Mouse (Mus musculus) forebrain, embryonic 11.5 days (tissue): ENCODE data around the gene Ccdc157. TPM values are rescaled to one million over a fixed set of nuclear protein-coding genes. Genes with fewer than 3 reads are reported as not detected.

ENCODE experiments used
- ATAC-seq: fragments of 200-750 bp; cut with Nextera tagmentation; replicated peaks from 2 replicates; pipeline ENCODE4 v1.8.0; 2017; ENCODE audit warnings: moderate TSS enrichment; ENCODE audit not compliant: low FRiP score
- DNase-seq: peaks from one replicate; pipeline ENCODE4 v3.0.0-alpha.2; 2017; ENCODE audit warnings: low spot score
- H3K27ac ChIP-seq: fragments of 300-500 bp; sonication (generic); 2 replicates; pipeline ENCODE4 v1.5.1; 2014; ENCODE audit warnings: low read depth, low read length
- H3K27me3 ChIP-seq: fragments of 300-500 bp; sonication (generic); 2 replicates; pipeline ENCODE4 v1.6.1; 2014; ENCODE audit warnings: mild to moderate bottlenecking, low read length, mixed read lengths; ENCODE audit not compliant: control insufficient read depth, insufficient read depth
- H3K36me3 ChIP-seq: fragments of 300-500 bp; sonication (generic); 2 replicates; pipeline ENCODE4 v1.6.1; 2014; ENCODE audit warnings: mild to moderate bottlenecking, low read length, moderate library complexity, mixed read lengths; ENCODE audit not compliant: control insufficient read depth, insufficient read depth
- H3K4me1 ChIP-seq: fragments of 300-500 bp; sonication (generic); replicated peaks from 2 replicates; pipeline ENCODE4 v1.6.1; 2014; ENCODE audit warnings: low read length, mixed read lengths; ENCODE audit not compliant: control insufficient read depth, insufficient read depth
- H3K4me2 ChIP-seq: fragments of 300-500 bp; sonication (generic); 2 replicates; pipeline ENCODE4 v1.6.1; 2014; ENCODE audit warnings: low read depth, mild to moderate bottlenecking, low read length, moderate library complexity, mixed read lengths; ENCODE audit not compliant: severe bottlenecking
- H3K4me3 ChIP-seq: fragments of 300-500 bp; sonication (generic); 2 replicates; pipeline ENCODE4 v1.5.1; 2014; ENCODE audit warnings: low read depth, low read length
- H3K9ac ChIP-seq: fragments of 300-500 bp; sonication (generic); 2 replicates; pipeline ENCODE4 v1.6.1; 2014; ENCODE audit warnings: low read length
- H3K9me3 ChIP-seq: fragments of 300-500 bp; sonication (generic); 2 replicates; pipeline ENCODE4 v1.6.1; 2016; ENCODE audit warnings: low read length, mixed read lengths; ENCODE audit not compliant: control insufficient read depth
- WGBS: fragments of 180-500 bp; shearing (Covaris S2); extraction: QIAGEN DNeasy Blood & Tissue Kit; methylation state at CpG from one replicate; pipeline ENCODE4 v1.1.7; 2014; 5-methylcytosine and 5-hydroxymethylcytosine counted together
- polyA plus RNA-seq: library from polyadenylated mRNA; unstranded; fragments of >200 nt; fragmentation: Nextera tagmentation; extraction: Ambion mirVana; gene quantifications from 2 replicates; pipeline ENCODE4 v1.2.1, GENCODE M21; 2014

The Ccdc157 gene
- 5.3 and 5.9 TPM in 2 replicates for polyA plus RNA-seq

GRCm38 (mm10) chr11:4159808-4160708 is at the start of gene Ccdc157, which contains the start of gene Sf3a1:
Gene Ccdc157 (minus strand): TSS chr11:4160293.
Gene Sf3a1 (plus strand): TSS chr11:4160350.
- Histone ChIP-seq H3K4me2 (peak within 1 kb of the TSS; percentile 65), H3K36me3 (peaks cover 3% of the 10 kb centered on the region; the same call in 1 of the 2 replicates), H3K9ac (peak within 1 kb of the TSS; percentile 84), H3K4me3 (peak within 1 kb of the TSS; percentile 68), H3K4me1 (peaks cover 11% of the 10 kb centered on the region; the same call in 1 of the 2 replicates), H3K27me3 (no peaks in the 10 kb centered on the region), H3K9me3 (no peaks in the 10 kb centered on the region), H3K27ac (peak within 1 kb of the TSS; percentile 72)
- ATAC-seq: peak; percentile 97
- WGBS: 1% methylated on average over 54 of the region's 54 CpGs
- DNase-seq: peak; percentile 96

- Histone ChIP-seq H3K4me1 (no peaks in the 10 kb centered on the region), H3K27ac (no peak overlapping the region), H3K9ac (no peak overlapping the region), H3K27me3 (no peaks in the 10 kb centered on the region), H3K36me3 (no peaks in the 10 kb centered on the region; the same call in 1 of the 2 replicates), H3K4me3 (no peak overlapping the region), H3K9me3 (no peaks in the 10 kb centered on the region), H3K4me2 (no peak overlapping the region)
- ATAC-seq: no peak
- WGBS: 74% methylated on average over 5 of the region's 5 CpGs
- no peak for DNase-seq
Observed at GRCm38 (mm10) chr11:4209556-4209955, 49.5 kb upstream of the Ccdc157 start.

GRCm38 (mm10) chr11:4207655-4208054 is 47.6 kb upstream of the Ccdc157 start:
- H3K4me2 ChIP-seq: no peak overlapping the region
- H3K9me3 ChIP-seq: no peaks in the 10 kb centered on the region
- no peak overlapping the region for H3K4me3 ChIP-seq
- 93% methylated on average over 9 of the region's 9 CpGs for WGBS
- H3K27me3 ChIP-seq: no peaks in the 10 kb centered on the region
- no peak overlapping the region for H3K9ac ChIP-seq
- no peaks in the 10 kb centered on the region for H3K36me3 ChIP-seq
- no peak for DNase-seq
- H3K27ac ChIP-seq: no peak overlapping the region
- H3K4me1 ChIP-seq: no peaks in the 10 kb centered on the region
- no peak for ATAC-seq

GRCm38 (mm10) chr11:4206563-4206962 is 46.5 kb upstream of the Ccdc157 start:
- ATAC-seq: no peak
- Histone ChIP-seq H3K4me2 (no peak overlapping the region), H3K9ac (no peak overlapping the region), H3K36me3 (no peaks in the 10 kb centered on the region), H3K27ac (no peak overlapping the region), H3K9me3 (no peaks in the 10 kb centered on the region), H3K4me1 (no peaks in the 10 kb centered on the region), H3K27me3 (no peaks in the 10 kb centered on the region), H3K4me3 (no peak overlapping the region)
- DNase-seq: no peak
- 89% methylated on average over 6 of the region's 6 CpGs for WGBS

GRCm38 (mm10) chr11:4205951-4206350 is 45.9 kb upstream of the Ccdc157 start:
- Histone ChIP-seq H3K4me3 (no peak overlapping the region), H3K27ac (no peak overlapping the region), H3K4me2 (no peak overlapping the region), H3K9ac (no peak overlapping the region), H3K27me3 (no peaks in the 10 kb centered on the region), H3K4me1 (no peaks in the 10 kb centered on the region), H3K36me3 (no peaks in the 10 kb centered on the region), H3K9me3 (no peaks in the 10 kb centered on the region)
- ATAC-seq: no peak
- WGBS: 93% methylated on average over 7 of the region's 7 CpGs
- DNase-seq: no peak

GRCm38 (mm10) chr11:4205097-4205655 is 45.1 kb upstream of the Ccdc157 start:
- 86% methylated on average over 5 of the region's 5 CpGs for WGBS
- H3K4me1 ChIP-seq: no peaks in the 10 kb centered on the region
- H3K4me3 ChIP-seq: no peak overlapping the region
- H3K9ac ChIP-seq: no peak overlapping the region
- ATAC-seq (no peak), DNase-seq (no peak)
- H3K9me3 ChIP-seq: no peaks in the 10 kb centered on the region
- no peaks in the 10 kb centered on the region for H3K27me3 ChIP-seq
- H3K4me2 ChIP-seq: no peak overlapping the region
- H3K36me3 ChIP-seq: no peaks in the 10 kb centered on the region
- H3K27ac ChIP-seq: no peak overlapping the region

- no peak overlapping the region for H3K27ac ChIP-seq
- no peak for DNase-seq
- no peak overlapping the region for H3K9ac ChIP-seq
- H3K36me3 ChIP-seq: no peaks in the 10 kb centered on the region
- H3K27me3 ChIP-seq: no peaks in the 10 kb centered on the region
- H3K4me3 ChIP-seq: no peak overlapping the region
- WGBS: 51% methylated on average over 2 of the region's 2 CpGs
- H3K4me2 ChIP-seq: no peak overlapping the region
- H3K9me3 ChIP-seq: no peaks in the 10 kb centered on the region
- ATAC-seq: no peak
- H3K4me1 ChIP-seq: no peaks in the 10 kb centered on the region
Observed at GRCm38 (mm10) chr11:4203705-4204074, 43.6 kb upstream of the Ccdc157 start.

- DNase-seq (no peak), ATAC-seq (no peak)
- Histone ChIP-seq H3K4me1 (no peaks in the 10 kb centered on the region), H3K9ac (no peak overlapping the region), H3K4me2 (no peak overlapping the region), H3K36me3 (no peaks in the 10 kb centered on the region), H3K9me3 (no peaks in the 10 kb centered on the region), H3K4me3 (no peak overlapping the region), H3K27me3 (no peaks in the 10 kb centered on the region), H3K27ac (no peak overlapping the region)
- WGBS: 90% methylated on average over 12 of the region's 12 CpGs
Observed at GRCm38 (mm10) chr11:4202995-4203704, 43.1 kb upstream of the Ccdc157 start.
